In genomic region chr13:83154626-83155124, GRCm38 (mm10) we compare ENCODE assay signal across 21 mouse cellular contexts.
A peak's percentile ranks its signal among the peaks of the same experiment; 100 is the strongest.
DNase-seq lines count a peak whose midpoint lies in the region; ATAC-seq and TF ChIP-seq lines count a peak whose summit lies in the region.
"Had no signal": no experiment of that assay in that cellular context is flagged by ENCODE, and none has a peak within 500 bp of the region (broad histone marks: within the 10 kb centered on the region; RNA-seq: fewer than 3 reads in every experiment).

No protein-coding gene starts in this region.

- DNase-seq in liver (no peak), CH12.LX (ENCODE audit: extremely low read depth) (peak; percentile 11)
- peak; percentile 4 for DNase-seq in induced T-regulatory cell, adult 2 months (ENCODE audit: low read depth)
- no peak for DNase-seq in ovary, adult 18-20 months (ENCODE audit: low spot score)
- DNase-seq: adrenal gland, adult 8-10 months; adrenal gland, postnatal 14 days; adrenal gland, postnatal 36 days; cerebellum, adult 11-12 months; cerebellum, adult 2 months; cerebellum, adult 9-10 months; cerebellum, postnatal 10 days; cerebellum, postnatal 25 days; forebrain, postnatal 0 days had no signal

- peaks cover 3% of the 10 kb centered on the region; the same call in 1 of the 2 replicates for H3K4me1 ChIP-seq in liver, embryonic 12.5 days
- H3K4me1 ChIP-seq in CH12.LX (ENCODE audit: control insufficient read depth in 1 of 2, insufficient read depth in 2 of 2) = no peaks in the 10 kb centered on the region
- H3K4me1 ChIP-seq: embryonic facial prominence, embryonic 10.5 days; embryonic facial prominence, embryonic 12.5 days; forebrain, embryonic 13.5 days; forebrain, embryonic 15.5 days had no signal

- no peak overlapping the region for H3K4me3 ChIP-seq in liver, embryonic 12.5 days
- H3K4me3 ChIP-seq in CH12.LX (replicated peaks in 1 of 3; ENCODE audit: low read depth in 2 of 3, low read length in 2 of 3, poor library complexity in 1 of 3) = no peak overlapping the region
- H3K4me3 ChIP-seq: embryonic facial prominence, embryonic 10.5 days; embryonic facial prominence, embryonic 12.5 days; forebrain, embryonic 13.5 days; forebrain, embryonic 15.5 days had no signal

- no peak for TF ChIP-seq CTCF in CH12.LX (conservative IDR thresholded peaks at IDR 0.05 in 1 of 2, IDR thresholded peaks at IDR 0.05 in 1 of 2; ENCODE audit: low read depth in 2 of 2, low read length in 2 of 2)

- TF ChIP-seq RAD21 in CH12.LX (IDR thresholded peaks at IDR 0.05; ENCODE audit: low read depth, low read length) = no peak

- ATAC-seq in liver, embryonic 12.5 days = 0 out of 2 replicates have a peak, but pooled peaks have one; percentile 52
- ATAC-seq: activated CD4-positive, CD25-positive, alpha-beta regulatory T cell, adult 4 months; forebrain, embryonic 13.5 days; forebrain, embryonic 15.5 days; forebrain, postnatal 0 days; Patski had no signal

- no peaks in the 10 kb centered on the region for H3K27me3 ChIP-seq in liver, embryonic 12.5 days (replicated peaks)
- H3K27me3 ChIP-seq in CH12.LX (replicated peaks) = no peaks in the 10 kb centered on the region
- H3K27me3 ChIP-seq: embryonic facial prominence, embryonic 12.5 days; forebrain, embryonic 13.5 days; forebrain, embryonic 15.5 days had no signal

- dilution Hi-C loops in CH12.LX (cut with MboI; ENCODE audit: extremely low pct_ligation_motif_present, extremely low pct_unique_long_range_greater_than_20kb, low sequenced_read_pairs) = no loop called here

- no peaks in the 10 kb centered on the region for H3K9me3 ChIP-seq in liver, embryonic 12.5 days (replicated peaks)
- H3K9me3 ChIP-seq in CH12.LX (replicated peaks; ENCODE audit: low read length) = no peaks in the 10 kb centered on the region
- H3K9me3 ChIP-seq: embryonic facial prominence, embryonic 10.5 days; embryonic facial prominence, embryonic 12.5 days; forebrain, embryonic 13.5 days; forebrain, embryonic 15.5 days; G1E had no signal

- no peak for TF ChIP-seq POLR2A in CH12.LX (IDR thresholded peaks at IDR 0.05; ENCODE audit: low read depth, low read length)

- peak; percentile 91 for TF ChIP-seq EP300 in CH12.LX (IDR thresholded peaks at IDR 0.05; ENCODE audit: low read length)

- 35% methylated on average over 1 of the region's 1 CpGs for WGBS in liver, embryonic 12.5 days (ENCODE audit: insufficient replicate concordance)

- H3K9ac ChIP-seq in liver, embryonic 12.5 days = no peak overlapping the region
- H3K9ac ChIP-seq in CH12.LX (ENCODE audit: insufficient read depth, low read depth) = no peak overlapping the region
- H3K9ac ChIP-seq: embryonic facial prominence, embryonic 12.5 days; forebrain, embryonic 13.5 days; forebrain, embryonic 15.5 days; forebrain, postnatal 0 days had no signal

- in situ Hi-C loops in CH12.LX (cut with MboI; ENCODE audit: low pct_ligation_motif_present, low pct_unique_long_range_greater_than_20kb, low sequenced_read_pairs) = no loop called here

- no peaks in the 10 kb centered on the region for H3K36me3 ChIP-seq in liver, embryonic 12.5 days
- H3K36me3 ChIP-seq in CH12.LX (replicated peaks in 1 of 2; ENCODE audit: control insufficient read depth in 1 of 2, insufficient read depth in 1 of 2, low read length in 1 of 2) = no peaks in the 10 kb centered on the region
- H3K36me3 ChIP-seq: embryonic facial prominence, embryonic 10.5 days; embryonic facial prominence, embryonic 12.5 days; forebrain, embryonic 15.5 days; G1E had no signal

- H3K4me2 ChIP-seq in liver, embryonic 12.5 days = no peak overlapping the region
- H3K4me2 ChIP-seq in CH12.LX (ENCODE audit: insufficient read depth, low read depth, poor library complexity, severe bottlenecking) = no peak overlapping the region
- H3K4me2 ChIP-seq: embryonic facial prominence, embryonic 12.5 days; forebrain, embryonic 13.5 days; forebrain, embryonic 15.5 days had no signal

- no peaks in the 10 kb centered on the region for H3K79me2 ChIP-seq in CH12.LX (replicated peaks; ENCODE audit: control insufficient read depth, extremely low read depth, insufficient read depth, poor library complexity, severe bottlenecking)

- no peak overlapping the region for H3K27ac ChIP-seq in liver, embryonic 12.5 days
- no peak overlapping the region for H3K27ac ChIP-seq in CH12.LX (ENCODE audit: insufficient read depth, low read depth)
- H3K27ac ChIP-seq: embryonic facial prominence, embryonic 10.5 days; embryonic facial prominence, embryonic 12.5 days; forebrain, embryonic 13.5 days; forebrain, embryonic 15.5 days had no signal

TF ChIP-seq in CH12.LX, 34 proteins besides CTCF, POLR2A, EP300 and RAD21:
- no peak for TF ChIP-seq ZC3H11A (IDR thresholded peaks at IDR 0.05; ENCODE audit: low read depth, low read length)
- no peak for TF ChIP-seq ZNF384 (IDR thresholded peaks at IDR 0.05; ENCODE audit: low read depth, low read length)
- no peak for TF ChIP-seq POLR2AphosphoS2 (IDR thresholded peaks at IDR 0.05; ENCODE audit: low read depth, low read length)
- TF ChIP-seq TBP (conservative IDR thresholded peaks at IDR 0.05; ENCODE audit: low read depth, low read length) = no peak
- no peak for TF ChIP-seq CHD1 (IDR thresholded peaks at IDR 0.05; ENCODE audit: low read depth, low read length)
- TF ChIP-seq MAZ (IDR thresholded peaks at IDR 0.05; ENCODE audit: low read depth, low read length) = no peak
- no peak for TF ChIP-seq BHLHE40 (IDR thresholded peaks at IDR 0.05; ENCODE audit: low read depth, low read length)
- TF ChIP-seq JUND (conservative IDR thresholded peaks at IDR 0.05; ENCODE audit: low read depth, low read length) = peak; percentile 96
- no peak for TF ChIP-seq CHD2 (IDR thresholded peaks at IDR 0.05; ENCODE audit: low read length)
- TF ChIP-seq USF2 (conservative IDR thresholded peaks at IDR 0.05; ENCODE audit: low read depth, low read length) = no peak
- no peak for TF ChIP-seq E2F4 (IDR thresholded peaks at IDR 0.05; ENCODE audit: insufficient replicate concordance, low read depth, low read length)
- TF ChIP-seq ETS1 (conservative IDR thresholded peaks at IDR 0.05; ENCODE audit: low read depth, low read length) = no peak
- TF ChIP-seq ZMIZ1 (IDR thresholded peaks at IDR 0.05; ENCODE audit: low read depth, low read length) = no peak
- TF ChIP-seq SIN3A (IDR thresholded peaks at IDR 0.05; ENCODE audit: low read length) = no peak
- TF ChIP-seq ELF1 (IDR thresholded peaks at IDR 0.05; ENCODE audit: low read depth, low read length) = no peak
- no peak for TF ChIP-seq HCFC1 (IDR thresholded peaks at IDR 0.05; ENCODE audit: low read depth, low read length)
- no peak for TF ChIP-seq GABPA (IDR thresholded peaks at IDR 0.05; ENCODE audit: insufficient replicate concordance, low read depth, low read length)
- TF ChIP-seq MYC (IDR thresholded peaks at IDR 0.05; ENCODE audit: low read depth, low read length) = no peak
- 0 out of 2 replicates have a peak, but pooled peaks have one; percentile 23 for TF ChIP-seq TCF12 (IDR thresholded peaks at IDR 0.05; ENCODE audit: low read depth, low read length)
- TF ChIP-seq IRF4 (IDR thresholded peaks at IDR 0.05; ENCODE audit: low read depth, low read length) = peak; percentile 93
- peak; percentile 89 for TF ChIP-seq JUN (IDR thresholded peaks at IDR 0.05; ENCODE audit: insufficient read depth, low read depth, low read length)
- no peak for TF ChIP-seq USF1 (IDR thresholded peaks at IDR 0.05; ENCODE audit: low read depth, low read length)

Comparison
In these comparisons a context has a peak if more than half of its experiments do, and no peak if none do; other contexts are left out.
1. DNase-seq: peak in CH12.LX (single experiment) and induced T-regulatory cell, adult 2 months (single experiment); none in liver (single experiment) and ovary, adult 18-20 months (single experiment).